Mouse (Mus musculus): Measurements from ENCODE around the gene Olfr1254. TPM values are rescaled to one million over a fixed set of nuclear protein-coding genes. Genes with fewer than 3 reads are reported as not detected.

The Olfr1254 gene
- not detected for total RNA-seq (2021)

DNA sequence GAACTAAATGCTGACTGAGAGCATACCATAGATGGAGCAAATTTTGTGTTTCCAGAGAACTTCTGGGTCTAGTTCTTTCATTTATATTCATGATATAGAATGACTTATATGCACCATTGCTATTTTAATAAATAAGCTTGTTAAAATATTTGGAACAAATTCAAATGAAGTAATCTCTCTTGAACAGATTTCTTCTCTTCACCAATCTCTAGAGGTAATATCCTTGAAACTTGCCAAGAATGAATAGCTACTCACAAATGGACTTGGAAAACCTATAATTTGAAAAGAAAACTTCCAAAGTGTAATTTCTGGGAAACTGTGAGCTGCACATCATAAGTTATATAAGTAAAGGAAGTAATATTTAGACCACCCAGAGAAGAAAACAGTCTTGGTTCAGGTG is at the start of gene Olfr1254:
Gene Olfr1254 (minus strand): TSS at position 101 of the 400 bp plus-strand sequence.
- DNase-seq: no peak

DNA sequence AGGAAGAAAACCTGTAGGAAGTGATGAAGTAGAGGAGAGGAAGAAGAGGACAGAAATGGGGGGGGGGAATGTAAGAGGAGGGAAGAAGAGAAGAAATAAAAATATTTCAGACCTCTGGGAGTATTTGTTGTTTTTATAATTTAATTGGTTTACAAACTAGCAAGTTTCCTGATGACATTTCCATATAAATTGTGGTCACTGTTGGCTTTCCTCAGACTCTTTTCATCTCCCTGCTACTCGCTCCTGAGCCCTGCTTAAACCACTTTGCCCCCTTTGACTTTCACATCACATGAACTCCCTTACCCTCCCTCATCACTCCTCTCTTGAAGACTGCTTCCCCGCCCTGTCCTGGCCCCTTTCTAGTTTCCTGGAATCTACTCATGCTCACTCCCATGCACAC is 48.0 kb upstream of the Olfr1254 start, which contains the start of gene Olfr1256:
Gene Olfr1256 (minus strand): TSS at position 101 of the 400 bp plus-strand sequence.
- DNase-seq: no peak

DNA sequence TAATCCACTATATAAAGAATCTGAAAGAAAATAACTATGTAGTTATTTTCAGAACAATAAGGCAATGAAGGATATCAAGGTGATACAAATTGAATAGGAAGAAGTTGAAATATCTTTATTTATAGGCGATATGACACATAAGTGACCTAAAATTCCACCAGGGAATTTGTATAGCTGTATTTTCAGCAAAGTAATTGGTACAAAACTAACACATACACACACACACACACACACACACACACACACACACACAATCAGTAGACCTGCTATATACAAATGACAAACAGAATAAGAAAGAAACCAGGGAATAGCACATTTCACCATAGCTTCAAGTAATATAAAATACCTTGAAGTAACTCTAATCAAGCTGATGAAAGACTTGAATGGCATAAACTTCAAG is 26.8 kb upstream of the Olfr1254 start:
- DNase-seq: no peak

GRCm38 (mm10) chr2:89811751-89812150 is 18.3 kb upstream of the Olfr1254 start, which contains the start of gene Olfr1255:
Gene Olfr1255, plus strand, starts transcription at chr2:89812051.
- DNase-seq: no peak

DNA sequence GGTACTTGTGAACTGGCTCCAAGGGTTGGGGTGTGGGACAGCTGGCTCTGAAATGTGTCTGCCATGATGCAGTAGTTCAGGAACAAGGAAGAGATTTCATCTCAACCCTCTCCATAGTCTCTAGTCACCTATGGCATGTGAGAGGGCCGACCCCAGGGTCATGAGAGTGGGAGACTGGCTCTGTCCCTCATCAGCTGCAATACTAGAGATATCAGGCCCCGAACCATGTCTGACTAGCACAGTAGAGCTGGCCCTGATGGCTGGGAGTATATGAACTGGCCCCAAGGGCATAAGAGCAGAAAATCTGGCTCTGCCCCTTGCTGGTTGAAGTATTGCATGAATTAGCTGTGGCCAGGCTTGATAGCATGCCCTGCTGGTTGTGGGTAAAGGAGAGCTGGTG is 17.3 kb upstream of the Olfr1254 start:
- no peak for DNase-seq

GRCm38 (mm10) chr2:89799583-89799982 is 6.2 kb upstream of the Olfr1254 start:
- no peak for DNase-seq

DNA sequence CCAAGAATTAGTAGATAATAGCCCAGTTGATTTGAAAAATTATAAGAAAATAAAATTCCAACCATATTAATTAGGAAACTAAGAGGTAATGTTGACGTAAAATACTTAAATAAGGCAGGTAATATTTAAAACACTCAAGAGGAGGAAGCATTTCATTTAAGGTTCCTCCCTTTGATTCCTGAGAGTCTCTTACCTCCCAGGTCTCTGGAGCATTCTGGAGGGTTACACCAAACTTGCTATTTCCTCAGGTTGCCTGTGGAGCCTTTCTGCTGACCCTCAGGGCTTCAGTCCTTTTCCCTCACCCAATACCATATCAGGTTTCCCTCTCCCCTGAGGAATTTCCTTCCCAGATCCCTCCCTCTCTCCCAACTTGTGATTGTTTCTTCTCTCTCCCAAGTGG is 36.4 kb downstream of the Olfr1254 start, which contains the start of gene Olfr1253:
Gene Olfr1253 (minus strand): TSS at position 101 of the 400 bp plus-strand sequence.
- DNase-seq: no peak

Other genes starting within 250 kb of the Olfr1254 start
- not detected for gene Olfr1245, start 215.2 kb downstream of the Olfr1254 start, total RNA-seq (2021)
- gene Olfr1246, start 200.5 kb downstream of the Olfr1254 start, total RNA-seq (2021): not detected
- under 1 TPM; 0.08 to 0.10 TPM for gene Olfr1247, start 179.5 kb downstream of the Olfr1254 start, total RNA-seq (2021)
- not detected for gene Olfr1248, start 175.4 kb downstream of the Olfr1254 start, total RNA-seq (2021)
- not detected for gene Olfr1249, start 158.6 kb downstream of the Olfr1254 start, total RNA-seq (2021)
- gene Olfr1250, start 132.2 kb downstream of the Olfr1254 start, total RNA-seq (2021): under 1 TPM in 1 of 2 experiments, not detected in 1; 0.10 TPM
- gene Olfr1251, start 121.7 kb downstream of the Olfr1254 start, total RNA-seq (2021): not detected
- gene Olfr1252, start 68.6 kb downstream of the Olfr1254 start, total RNA-seq (2021): not detected
- not detected for gene Olfr1253, start 36.5 kb downstream of the Olfr1254 start, total RNA-seq (2021)
- gene Olfr1255, start 18.4 kb upstream of the Olfr1254 start, total RNA-seq (2021): not detected
- gene Olfr1256, start 47.9 kb upstream of the Olfr1254 start, total RNA-seq (2021): under 1 TPM in 1 of 2 experiments, not detected in 1; 0.05 TPM
- gene Olfr48, start 54.6 kb upstream of the Olfr1254 start, total RNA-seq (2021): not detected
- gene Olfr1257, start 84.8 kb upstream of the Olfr1254 start, total RNA-seq (2021): not detected
- gene Olfr1258, start 133.7 kb upstream of the Olfr1254 start, total RNA-seq (2021): not detected
- gene Olfr1259, start 155.0 kb upstream of the Olfr1254 start, total RNA-seq (2021): not detected
- not detected for gene Olfr1260, start 180.7 kb upstream of the Olfr1254 start, total RNA-seq (2021)
- gene Olfr1261, start 197.6 kb upstream of the Olfr1254 start, total RNA-seq (2021): not detected
- gene Olfr1262, start 206.5 kb upstream of the Olfr1254 start, total RNA-seq (2021): not detected
- not detected for gene Olfr1263, start 218.5 kb upstream of the Olfr1254 start, total RNA-seq (2021)
- not detected for gene Olfr1264, start 232.0 kb upstream of the Olfr1254 start, total RNA-seq (2021)
- not detected for gene Olfr1265, start 241.7 kb upstream of the Olfr1254 start, total RNA-seq (2021)